Mouse (Mus musculus) liver, postnatal 0 days (tissue): Measurements from ENCODE around the gene Hectd3. TPM values are rescaled to one million over a fixed set of nuclear protein-coding genes. Genes with fewer than 3 reads are reported as not detected.

Source experiments
- ATAC-seq: fragments of 200-750 bp; cut with Nextera tagmentation; 2 replicates; pipeline ENCODE4 v1.8.0; 2017; ENCODE audit warnings: mild to moderate bottlenecking, moderate library complexity
- DNase-seq: peaks from one replicate; pipeline ENCODE4 v3.0.0-alpha.2; 2016
- H3K27ac ChIP-seq: fragments of 300-500 bp; sonication (generic); 2 replicates; pipeline ENCODE4 v1.5.1; 2014; ENCODE audit warnings: antibody characterized with exemption, moderate library complexity, mild to moderate bottlenecking, low read depth
- H3K27me3 ChIP-seq: fragments of 300-500 bp; sonication (generic); 2 replicates; pipeline ENCODE4 v1.6.1; 2014; ENCODE audit warnings: low read length, control low read depth, mixed read lengths; ENCODE audit not compliant: insufficient read depth
- H3K36me3 ChIP-seq: fragments of 300-500 bp; sonication (generic); replicated peaks from 2 replicates; pipeline ENCODE4 v1.6.1; 2014; ENCODE audit warnings: mild to moderate bottlenecking, control low read depth, low read length, moderate library complexity, mixed read lengths; ENCODE audit not compliant: insufficient read depth
- H3K4me1 ChIP-seq: fragments of 300-500 bp; sonication (generic); 2 replicates; pipeline ENCODE4 v1.6.1; 2014; ENCODE audit warnings: antibody characterized with exemption, mild to moderate bottlenecking, control low read depth; ENCODE audit not compliant: insufficient read depth
- H3K4me2 ChIP-seq: fragments of 300-500 bp; sonication (generic); 2 replicates; pipeline ENCODE4 v1.6.1; 2014; ENCODE audit warnings: low read depth, mild to moderate bottlenecking, low read length, moderate library complexity, mixed read lengths
- H3K4me3 ChIP-seq: fragments of 300-500 bp; sonication (generic); 2 replicates; pipeline ENCODE4 v1.5.1; 2014; ENCODE audit warnings: low read depth, low read length
- H3K9ac ChIP-seq: fragments of 300-500 bp; sonication (generic); replicated peaks from 2 replicates; pipeline ENCODE4 v1.6.1; 2014; ENCODE audit warnings: mild to moderate bottlenecking, moderate library complexity
- H3K9me3 ChIP-seq: fragments of 300-500 bp; sonication (generic); 2 replicates; pipeline ENCODE4 v1.6.1; 2016; ENCODE audit warnings: mild to moderate bottlenecking, control low read depth, low read length, mixed read lengths
- CTCF ChIP-seq: sonication (generic); IDR thresholded peaks from 2 replicates; pipeline ENCODE4 v1.5.1; 2016; ENCODE audit warnings: antibody characterized with exemption, low read depth
- EP300 ChIP-seq: IDR thresholded peaks from 2 replicates; pipeline ENCODE4 v1.6.1; 2016; ENCODE audit warnings: antibody characterized with exemption, low read depth, mild to moderate bottlenecking
- WGBS: fragments of 180-500 bp; shearing (Covaris S2); extraction: QIAGEN DNeasy Blood & Tissue Kit; methylation state at CpG from one replicate; pipeline ENCODE4 v1.1.7; 2014; ENCODE audit not compliant: insufficient replicate concordance; 5-methylcytosine and 5-hydroxymethylcytosine counted together
- polyA plus RNA-seq: library from polyadenylated mRNA; unstranded; fragments of >200 nt; fragmentation: Nextera tagmentation; extraction: Ambion mirVana; gene quantifications from 2 replicates; pipeline ENCODE4 v1.2.1, GENCODE M21; 2015

The Hectd3 gene
- polyA plus RNA-seq, 1 experiment from 2014 or later: 5.2 TPM

DNA sequence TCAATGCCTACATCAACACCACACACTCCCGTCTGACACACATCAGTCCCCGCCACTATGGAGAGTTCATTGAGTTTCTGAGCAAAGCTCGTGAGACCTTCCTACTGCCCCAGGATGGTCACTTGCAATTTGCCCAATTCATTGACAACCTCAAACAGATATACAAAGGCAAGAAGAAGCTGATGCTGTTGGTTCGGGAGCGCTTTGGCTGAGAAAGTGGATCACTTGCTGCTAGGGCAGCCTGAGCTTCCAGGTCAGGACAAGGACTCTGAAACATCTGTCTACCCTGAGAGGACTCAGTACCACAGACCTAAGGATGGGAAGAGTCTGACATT lies 8.0 kb upstream of the Hectd3 start:
- no peaks in the 10 kb centered on the region for H3K9me3 ChIP-seq
- H3K27me3 ChIP-seq: no peaks in the 10 kb centered on the region
- 64% methylated on average over 5 of the region's 5 CpGs for WGBS
- no peak overlapping the region for H3K9ac ChIP-seq
- H3K36me3 ChIP-seq: peaks cover 28% of the 10 kb centered on the region
- H3K4me1 ChIP-seq: 0 out of 2 replicates have a peak, but pooled peaks cover 4% of the 10 kb centered on the region
- no peak for TF ChIP-seq CTCF
- no peak for TF ChIP-seq EP300
- DNase-seq (no peak), ATAC-seq (no peak)
- no peak overlapping the region for H3K4me2 ChIP-seq
- no peak overlapping the region for H3K4me3 ChIP-seq
- no peak overlapping the region for H3K27ac ChIP-seq

DNA sequence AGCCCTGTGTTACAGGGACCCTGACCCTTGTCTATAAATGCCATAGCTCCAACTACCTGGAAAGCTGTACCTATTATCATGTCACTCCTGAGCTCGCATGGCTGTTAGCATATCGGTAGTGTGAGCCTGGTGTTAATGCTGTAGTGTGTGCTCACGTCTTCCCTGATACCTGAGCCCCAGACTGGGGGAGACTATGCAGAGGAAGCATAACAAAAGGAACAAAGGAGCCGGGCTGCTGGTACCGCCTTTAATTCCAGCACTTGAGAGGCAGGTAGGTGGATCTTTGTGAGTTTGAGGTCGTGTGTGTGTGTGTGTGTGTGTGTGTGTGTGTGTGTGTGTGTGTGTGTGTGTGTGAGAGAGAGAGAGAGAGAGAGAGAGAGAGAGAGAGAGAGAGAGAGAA lies 5.4 kb upstream of the Hectd3 start:
- 89% methylated on average over 6 of the region's 6 CpGs for WGBS
- TF ChIP-seq EP300 (no peak), CTCF (no peak)
- Histone ChIP-seq H3K9me3 (no peaks in the 10 kb centered on the region), H3K4me2 (no peak overlapping the region), H3K9ac (no peak overlapping the region), H3K4me3 (no peak overlapping the region), H3K27me3 (no peaks in the 10 kb centered on the region), H3K36me3 (peaks cover 34% of the 10 kb centered on the region), H3K4me1 (peaks cover 15% of the 10 kb centered on the region), H3K27ac (no peak overlapping the region)
- ATAC-seq (no peak), DNase-seq (no peak)

DNA sequence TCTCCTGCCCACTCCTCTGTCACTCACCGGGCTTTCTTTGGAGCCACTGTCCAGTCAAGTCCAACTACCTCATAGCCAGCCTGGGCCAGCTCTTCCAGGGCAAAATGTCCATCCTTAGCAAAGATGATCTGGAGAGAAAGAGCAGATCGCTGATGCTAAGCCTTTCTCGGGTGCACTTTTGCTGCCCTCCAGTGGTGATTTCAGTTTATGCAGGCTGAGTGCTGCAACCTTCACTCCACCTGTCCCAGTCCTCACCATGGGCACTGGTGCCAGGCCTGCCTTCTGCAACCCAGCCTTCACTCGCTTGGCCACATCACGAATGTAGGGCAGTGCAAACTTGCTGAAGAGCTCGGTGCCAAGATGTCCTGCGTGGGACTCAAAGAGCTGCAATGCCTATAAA lies 3.8 kb upstream of the Hectd3 start:
- no peak overlapping the region for H3K9ac ChIP-seq
- H3K4me3 ChIP-seq: 0 out of 2 replicates have a peak overlapping the region, but pooled peaks have one; percentile 99
- ATAC-seq (no peak), DNase-seq (peak; percentile 87)
- H3K4me1 ChIP-seq: peaks cover 25% of the 10 kb centered on the region
- no peaks in the 10 kb centered on the region for H3K27me3 ChIP-seq
- 10% methylated on average over 7 of the region's 7 CpGs for WGBS
- peaks cover 34% of the 10 kb centered on the region for H3K36me3 ChIP-seq
- no peak for TF ChIP-seq EP300
- peak; percentile 97 for TF ChIP-seq CTCF
- H3K4me2 ChIP-seq: peak overlapping the region; percentile 76
- H3K27ac ChIP-seq: no peak overlapping the region
- H3K9me3 ChIP-seq: no peaks in the 10 kb centered on the region

DNA sequence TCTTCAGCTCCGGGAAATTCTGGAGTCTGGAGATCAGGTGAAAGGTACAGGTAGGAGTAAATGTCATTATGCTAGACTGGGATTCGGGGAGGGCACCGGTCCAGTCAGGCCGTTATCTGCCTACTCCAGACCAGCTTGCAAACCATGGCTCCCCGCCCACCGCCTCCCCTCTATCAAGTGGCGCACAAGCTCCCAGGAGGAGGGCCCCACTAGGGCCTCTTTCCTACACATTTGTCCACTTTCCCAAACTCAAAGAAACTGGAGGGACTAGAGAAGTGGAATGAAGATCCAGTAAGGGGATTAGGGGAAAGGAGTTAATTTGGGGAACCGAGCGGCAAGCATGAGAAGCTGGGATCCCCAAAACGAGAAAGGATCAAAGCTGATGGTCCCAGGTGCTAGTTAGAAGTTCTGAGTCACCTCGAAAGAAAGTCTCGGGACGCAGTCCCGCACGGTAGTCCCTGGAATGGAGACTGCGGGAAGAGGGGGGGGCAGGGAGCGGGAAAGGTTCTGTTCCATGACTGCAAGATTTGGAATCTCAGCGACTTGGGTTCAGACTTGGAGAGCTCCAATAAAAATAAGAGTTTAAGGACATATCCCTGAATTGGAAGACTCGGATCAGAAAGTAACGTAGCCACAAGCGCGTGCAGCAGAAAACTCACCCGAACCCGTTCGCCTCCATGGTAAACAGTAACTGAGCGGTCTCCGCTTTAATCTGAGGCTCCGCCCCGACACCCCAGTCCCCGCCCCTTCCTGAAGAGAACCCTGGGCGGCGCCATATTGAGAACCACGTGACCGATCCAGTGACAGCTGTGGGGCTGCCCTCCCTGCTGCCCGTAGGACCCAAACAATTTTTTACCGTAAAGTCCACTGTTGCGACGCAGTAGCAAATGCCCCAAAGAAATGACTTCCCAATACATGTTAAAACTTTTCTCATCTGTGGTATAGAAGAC lies 1.2 kb upstream of the Hectd3 start, which contains the start of gene Urod:
TSS of gene Urod (minus strand) at position 742 of the 950 bp plus-strand sequence.
- DNase-seq: peak; percentile 96
- Histone ChIP-seq H3K4me3 (peak within 1 kb of the TSS; percentile 99), H3K9me3 (no peaks in the 10 kb centered on the region), H3K27me3 (no peaks in the 10 kb centered on the region), H3K9ac (peak within 1 kb of the TSS; percentile 96), H3K27ac (peak within 1 kb of the TSS; percentile 91), H3K36me3 (peaks cover 41% of the 10 kb centered on the region), H3K4me2 (peak within 1 kb of the TSS; percentile 98), H3K4me1 (peaks cover 24% of the 10 kb centered on the region)
- TF ChIP-seq CTCF: peak; percentile 12; the same call in 1 of the 2 replicates
- TF ChIP-seq EP300: peak; percentile 91
- under 1% methylated on average over 38 of the region's 38 CpGs for WGBS
- peak; percentile 92 for ATAC-seq

DNA sequence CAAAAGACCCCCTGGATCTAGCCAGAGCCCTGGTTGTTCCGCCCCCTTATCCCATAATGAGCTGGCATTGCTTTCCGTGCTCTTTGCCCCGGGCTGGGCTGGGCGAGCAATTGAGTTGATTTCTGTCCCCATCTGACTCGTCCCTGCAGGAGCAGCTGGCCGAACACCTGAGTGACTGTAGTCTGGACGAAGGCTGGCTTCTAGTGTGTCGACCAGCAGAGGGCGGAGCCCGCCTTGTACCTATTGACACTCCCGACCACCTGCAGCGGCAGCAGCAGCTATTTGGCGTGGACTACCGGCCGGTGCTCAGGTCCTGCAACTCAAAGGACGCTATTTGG lies 650 bp downstream of the Hectd3 start:
- Histone ChIP-seq H3K9me3 (no peaks in the 10 kb centered on the region), H3K36me3 (peaks cover 41% of the 10 kb centered on the region), H3K27ac (peak overlapping the region; percentile 91), H3K9ac (peak overlapping the region; percentile 96), H3K4me1 (peaks cover 24% of the 10 kb centered on the region), H3K4me3 (peak overlapping the region; percentile 99), H3K4me2 (peak overlapping the region; percentile 98), H3K27me3 (no peaks in the 10 kb centered on the region)
- TF ChIP-seq CTCF (peak; percentile 66), EP300 (no peak)
- DNase-seq (peak; percentile 75), ATAC-seq (peak; percentile 30)
- WGBS: under 1% methylated on average over 16 of the region's 16 CpGs

DNA sequence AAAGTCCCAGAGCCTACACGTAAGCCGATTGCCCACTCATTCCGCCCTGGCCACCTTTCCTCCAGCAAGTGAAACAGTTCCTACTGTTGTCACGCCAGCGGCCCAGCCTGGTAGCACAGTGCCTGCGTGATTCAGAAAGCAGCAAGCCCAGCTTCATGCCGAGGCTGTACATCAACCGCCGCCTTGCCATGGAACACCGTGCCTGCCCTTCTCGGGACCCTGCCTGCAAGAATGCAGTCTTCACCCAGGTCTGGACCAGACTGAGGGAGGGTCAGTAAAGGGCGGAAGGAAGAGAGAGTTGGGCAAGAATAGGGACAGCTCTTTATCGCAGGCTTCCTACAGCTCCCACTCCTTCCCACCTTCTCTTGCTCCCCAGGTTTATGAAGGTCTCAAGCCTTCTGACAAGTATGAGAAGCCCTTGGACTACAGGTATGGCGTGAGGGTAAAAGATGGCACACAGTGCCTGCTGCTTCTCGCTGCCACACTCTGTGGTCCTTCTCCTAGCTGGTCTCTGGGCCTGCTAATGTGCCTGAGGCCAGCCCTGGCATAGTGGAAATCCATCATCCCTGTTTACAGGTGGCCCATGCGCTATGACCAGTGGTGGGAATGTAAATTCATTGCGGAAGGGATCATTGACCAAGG lies 4.5 kb downstream of the Hectd3 start:
- Histone ChIP-seq H3K4me3 (no peak overlapping the region), H3K4me1 (peaks cover 14% of the 10 kb centered on the region), H3K36me3 (peaks cover 44% of the 10 kb centered on the region), H3K4me2 (no peak overlapping the region), H3K9ac (no peak overlapping the region), H3K27me3 (no peaks in the 10 kb centered on the region), H3K27ac (no peak overlapping the region), H3K9me3 (no peaks in the 10 kb centered on the region)
- TF ChIP-seq CTCF (no peak), EP300 (no peak)
- 93% methylated on average over 17 of the region's 17 CpGs for WGBS
- no peak for DNase-seq
- no peak for ATAC-seq
